Mouse (Mus musculus) spleen, adult 2 months (tissue): Measurements from ENCODE around the gene E130114P18Rik. TPM values are rescaled to one million over a fixed set of nuclear protein-coding genes. Genes with fewer than 3 reads are reported as not detected.

Experiments used
- DNase-seq, 2 experiments: peaks; one replicate each; pipeline versions ENCODE4 v3.0.0 to v3.0.0-alpha.2; 2012 to 2021; ENCODE audit warnings: low spot score in 2 of 2, low read depth in 1 of 2
- H3K27ac ChIP-seq: fragments of 200-500 bp; 2 replicates; pipeline ENCODE4 v1.5.1; 2012; ENCODE audit warnings: low read length, inconsistent platforms; ENCODE audit not compliant: insufficient read depth
- H3K27me3 ChIP-seq: fragments of 200-500 bp; 2 replicates; pipeline ENCODE4 v1.6.1; 2012; ENCODE audit warnings: mild to moderate bottlenecking, moderate library complexity, low read length, inconsistent platforms; ENCODE audit not compliant: control insufficient read depth, insufficient read depth
- H3K36me3 ChIP-seq: fragments of 200-500 bp; 2 replicates; pipeline ENCODE4 v1.6.1; 2012; ENCODE audit warnings: mild to moderate bottlenecking, low read length, inconsistent platforms; ENCODE audit not compliant: control insufficient read depth, insufficient read depth
- H3K4me1 ChIP-seq: fragments of 200-500 bp; 2 replicates; pipeline ENCODE4 v1.6.1; 2011; ENCODE audit warnings: inconsistent platforms; ENCODE audit not compliant: control insufficient read depth, insufficient read depth, insufficient read length
- H3K4me3 ChIP-seq: fragments of 200-500 bp; 2 replicates; pipeline ENCODE4 v1.5.1; 2011; ENCODE audit warnings: mild to moderate bottlenecking, inconsistent platforms; ENCODE audit not compliant: insufficient read depth, insufficient read length; ENCODE audit errors: extremely low read depth
- CTCF ChIP-seq: fragments of 200-500 bp; IDR thresholded peaks from 2 replicates; pipeline ENCODE4 v1.5.1; 2011; ENCODE audit warnings: mild to moderate bottlenecking, inconsistent platforms; ENCODE audit not compliant: insufficient read depth, insufficient read length, insufficient replicate concordance; ENCODE audit errors: extremely low read depth
- POLR2A ChIP-seq: fragments of 200-500 bp; IDR thresholded peaks from 2 replicates; pipeline ENCODE4 v1.6.1; 2011; ENCODE audit warnings: low read depth, low read length, inconsistent platforms
- WGBS: fragments of 180-500 bp; shearing (Covaris S2); methylation state at CpG from one replicate; pipeline ENCODE4 v1.1.7; 2018; 5-methylcytosine and 5-hydroxymethylcytosine counted together
- polyA plus RNA-seq: library from polyadenylated mRNA; depleted of rRNA; stranded (reverse); fragments of >200 nt; gene quantifications from 2 replicates; pipeline ENCODE4 v1.2.3, GENCODE M21; 2012

The E130114P18Rik gene
- polyA plus RNA-seq, 1 experiment, result not detected

- TF ChIP-seq CTCF (no peak), POLR2A (no peak)
- WGBS, result 84% methylated on average over 3 of the region's 3 CpGs
- DNase-seq, result no peak
- Histone ChIP-seq H3K27ac (no peak overlapping the region), H3K4me1 (no peaks in the 10 kb centered on the region; the same call in 1 of the 2 replicates), H3K36me3 (no peaks in the 10 kb centered on the region), H3K4me3 (no peak overlapping the region), H3K27me3 (no peaks in the 10 kb centered on the region)
Measured at GRCm38 (mm10) chr4:97582064-97582415, 195.8 kb downstream of the E130114P18Rik start.

- Histone ChIP-seq H3K4me1 (no peaks in the 10 kb centered on the region), H3K36me3 (no peaks in the 10 kb centered on the region), H3K27ac (no peak overlapping the region), H3K27me3 (no peaks in the 10 kb centered on the region), H3K4me3 (no peak overlapping the region)
- no peak for TF ChIP-seq POLR2A
- TF ChIP-seq CTCF, result no peak
- 90% methylated on average over 12 of the region's 12 CpGs for WGBS
- no peak for DNase-seq
Measured at GRCm38 (mm10) chr4:97581314-97582063, 196.4 kb downstream of the E130114P18Rik start.

- Histone ChIP-seq H3K4me1 (no peaks in the 10 kb centered on the region), H3K27me3 (no peaks in the 10 kb centered on the region), H3K36me3 (no peaks in the 10 kb centered on the region), H3K4me3 (no peak overlapping the region), H3K27ac (no peak overlapping the region)
- no peak for DNase-seq
- 96% methylated on average over 7 of the region's 7 CpGs for WGBS
- TF ChIP-seq CTCF (no peak), POLR2A (no peak)
Measured at GRCm38 (mm10) chr4:97580906-97581305, 197.0 kb downstream of the E130114P18Rik start.

GRCm38 (mm10) chr4:97578571-97579165 is 199.2 kb downstream of the E130114P18Rik start:
- Histone ChIP-seq H3K27me3 (no peaks in the 10 kb centered on the region), H3K27ac (no peak overlapping the region), H3K4me1 (no peaks in the 10 kb centered on the region), H3K36me3 (no peaks in the 10 kb centered on the region), H3K4me3 (no peak overlapping the region)
- no peak for DNase-seq
- TF ChIP-seq POLR2A, result no peak
- no peak for TF ChIP-seq CTCF
- WGBS, result 94% methylated on average over 9 of the region's 9 CpGs

- TF ChIP-seq POLR2A (no peak), CTCF (no peak)
- H3K27me3 ChIP-seq, result no peaks in the 10 kb centered on the region
- WGBS, result 91% methylated on average over 5 of the region's 5 CpGs
- no peaks in the 10 kb centered on the region for H3K36me3 ChIP-seq
- DNase-seq, result no peak
- no peak overlapping the region for H3K4me3 ChIP-seq
- no peaks in the 10 kb centered on the region for H3K4me1 ChIP-seq
- H3K27ac ChIP-seq, result no peak overlapping the region
Measured at GRCm38 (mm10) chr4:97577431-97577830, 200.4 kb downstream of the E130114P18Rik start.

- WGBS, result 61% methylated on average over 5 of the region's 5 CpGs
- H3K36me3 ChIP-seq, result no peaks in the 10 kb centered on the region
- H3K27me3 ChIP-seq, result no peaks in the 10 kb centered on the region
- H3K4me1 ChIP-seq, result no peaks in the 10 kb centered on the region
- no peak overlapping the region for H3K4me3 ChIP-seq
- no peak overlapping the region for H3K27ac ChIP-seq
- no peak for DNase-seq
- no peak for TF ChIP-seq CTCF
- TF ChIP-seq POLR2A, result no peak
Measured at GRCm38 (mm10) chr4:97575447-97575846, 202.4 kb downstream of the E130114P18Rik start.

- no peak overlapping the region for H3K4me3 ChIP-seq
- no peak overlapping the region for H3K27ac ChIP-seq
- H3K27me3 ChIP-seq, result no peaks in the 10 kb centered on the region
- WGBS, result 17% methylated on average over 3 of the region's 3 CpGs
- no peaks in the 10 kb centered on the region for H3K36me3 ChIP-seq
- DNase-seq, result no peak
- no peaks in the 10 kb centered on the region for H3K4me1 ChIP-seq
- TF ChIP-seq POLR2A (no peak), CTCF (no peak)
Measured at GRCm38 (mm10) chr4:97569320-97569719, 208.6 kb downstream of the E130114P18Rik start.
